Mouse (Mus musculus) liver, postnatal 0 days (tissue): ENCODE measurements around the gene Cnppd1. TPM values are rescaled to one million over a fixed set of nuclear protein-coding genes. Genes with fewer than 3 reads are reported as not detected.

Experiments used
- ATAC-seq: fragments of 200-750 bp; cut with Nextera tagmentation; 2 replicates; pipeline ENCODE4 v1.8.0; 2017; ENCODE audit warnings: mild to moderate bottlenecking, moderate library complexity
- DNase-seq: peaks from one replicate; pipeline ENCODE4 v3.0.0-alpha.2; 2016
- H3K27ac ChIP-seq: fragments of 300-500 bp; sonication (generic); 2 replicates; pipeline ENCODE4 v1.5.1; 2014; ENCODE audit warnings: antibody characterized with exemption, moderate library complexity, mild to moderate bottlenecking, low read depth
- H3K27me3 ChIP-seq: fragments of 300-500 bp; sonication (generic); 2 replicates; pipeline ENCODE4 v1.6.1; 2014; ENCODE audit warnings: low read length, control low read depth, mixed read lengths; ENCODE audit not compliant: insufficient read depth
- H3K36me3 ChIP-seq: fragments of 300-500 bp; sonication (generic); replicated peaks from 2 replicates; pipeline ENCODE4 v1.6.1; 2014; ENCODE audit warnings: mild to moderate bottlenecking, control low read depth, low read length, moderate library complexity, mixed read lengths; ENCODE audit not compliant: insufficient read depth
- H3K4me1 ChIP-seq: fragments of 300-500 bp; sonication (generic); 2 replicates; pipeline ENCODE4 v1.6.1; 2014; ENCODE audit warnings: antibody characterized with exemption, mild to moderate bottlenecking, control low read depth; ENCODE audit not compliant: insufficient read depth
- H3K4me2 ChIP-seq: fragments of 300-500 bp; sonication (generic); 2 replicates; pipeline ENCODE4 v1.6.1; 2014; ENCODE audit warnings: low read depth, mild to moderate bottlenecking, low read length, moderate library complexity, mixed read lengths
- H3K4me3 ChIP-seq: fragments of 300-500 bp; sonication (generic); 2 replicates; pipeline ENCODE4 v1.5.1; 2014; ENCODE audit warnings: low read depth, low read length
- H3K9ac ChIP-seq: fragments of 300-500 bp; sonication (generic); replicated peaks from 2 replicates; pipeline ENCODE4 v1.6.1; 2014; ENCODE audit warnings: mild to moderate bottlenecking, moderate library complexity
- H3K9me3 ChIP-seq: fragments of 300-500 bp; sonication (generic); 2 replicates; pipeline ENCODE4 v1.6.1; 2016; ENCODE audit warnings: mild to moderate bottlenecking, control low read depth, low read length, mixed read lengths
- CTCF ChIP-seq: sonication (generic); IDR thresholded peaks from 2 replicates; pipeline ENCODE4 v1.5.1; 2016; ENCODE audit warnings: antibody characterized with exemption, low read depth
- EP300 ChIP-seq: IDR thresholded peaks from 2 replicates; pipeline ENCODE4 v1.6.1; 2016; ENCODE audit warnings: antibody characterized with exemption, low read depth, mild to moderate bottlenecking
- WGBS: fragments of 180-500 bp; shearing (Covaris S2); extraction: QIAGEN DNeasy Blood & Tissue Kit; methylation state at CpG from one replicate; pipeline ENCODE4 v1.1.7; 2014; ENCODE audit not compliant: insufficient replicate concordance; 5-methylcytosine and 5-hydroxymethylcytosine counted together
- polyA plus RNA-seq: library from polyadenylated mRNA; unstranded; fragments of >200 nt; fragmentation: Nextera tagmentation; extraction: Ambion mirVana; gene quantifications from 2 replicates; pipeline ENCODE4 v1.2.1, GENCODE M21; 2015

Cnppd1 gene
- polyA plus RNA-seq, 1 experiment from 2014 or later = 43.8 TPM

DNA sequence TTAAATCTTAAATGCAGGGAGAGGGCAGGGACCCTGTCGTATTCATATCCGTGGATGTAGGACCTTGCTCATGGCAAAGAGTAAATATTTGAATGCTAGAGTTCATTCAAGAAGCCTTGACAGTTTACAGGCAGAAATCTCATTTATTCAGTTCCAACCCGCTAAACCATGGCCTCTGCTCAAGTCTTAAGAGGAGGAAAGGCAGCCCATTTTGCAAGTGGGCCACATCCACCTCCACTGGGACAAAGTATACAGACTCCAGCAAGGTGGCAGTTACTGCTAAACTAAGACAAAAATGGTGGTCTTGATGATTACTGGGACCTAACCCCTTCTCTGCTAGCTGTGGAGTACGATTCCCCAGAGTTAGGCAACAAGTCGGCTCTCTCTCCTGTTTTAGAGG, 17.1 kb downstream of the Cnppd1 start:
- H3K9me3 ChIP-seq = no peaks in the 10 kb centered on the region
- peak overlapping the region; percentile 60 for H3K9ac ChIP-seq
- TF ChIP-seq CTCF (no peak), EP300 (no peak)
- H3K27me3 ChIP-seq = no peaks in the 10 kb centered on the region
- DNase-seq (no peak), ATAC-seq (no peak)
- WGBS = 27% methylated on average over 5 of the region's 5 CpGs
- no peaks in the 10 kb centered on the region for H3K36me3 ChIP-seq
- peak overlapping the region; percentile 56 for H3K4me2 ChIP-seq
- H3K4me3 ChIP-seq = peak overlapping the region; percentile 52
- H3K27ac ChIP-seq = peak overlapping the region; percentile 92
- H3K4me1 ChIP-seq = peaks cover 17% of the 10 kb centered on the region

DNA sequence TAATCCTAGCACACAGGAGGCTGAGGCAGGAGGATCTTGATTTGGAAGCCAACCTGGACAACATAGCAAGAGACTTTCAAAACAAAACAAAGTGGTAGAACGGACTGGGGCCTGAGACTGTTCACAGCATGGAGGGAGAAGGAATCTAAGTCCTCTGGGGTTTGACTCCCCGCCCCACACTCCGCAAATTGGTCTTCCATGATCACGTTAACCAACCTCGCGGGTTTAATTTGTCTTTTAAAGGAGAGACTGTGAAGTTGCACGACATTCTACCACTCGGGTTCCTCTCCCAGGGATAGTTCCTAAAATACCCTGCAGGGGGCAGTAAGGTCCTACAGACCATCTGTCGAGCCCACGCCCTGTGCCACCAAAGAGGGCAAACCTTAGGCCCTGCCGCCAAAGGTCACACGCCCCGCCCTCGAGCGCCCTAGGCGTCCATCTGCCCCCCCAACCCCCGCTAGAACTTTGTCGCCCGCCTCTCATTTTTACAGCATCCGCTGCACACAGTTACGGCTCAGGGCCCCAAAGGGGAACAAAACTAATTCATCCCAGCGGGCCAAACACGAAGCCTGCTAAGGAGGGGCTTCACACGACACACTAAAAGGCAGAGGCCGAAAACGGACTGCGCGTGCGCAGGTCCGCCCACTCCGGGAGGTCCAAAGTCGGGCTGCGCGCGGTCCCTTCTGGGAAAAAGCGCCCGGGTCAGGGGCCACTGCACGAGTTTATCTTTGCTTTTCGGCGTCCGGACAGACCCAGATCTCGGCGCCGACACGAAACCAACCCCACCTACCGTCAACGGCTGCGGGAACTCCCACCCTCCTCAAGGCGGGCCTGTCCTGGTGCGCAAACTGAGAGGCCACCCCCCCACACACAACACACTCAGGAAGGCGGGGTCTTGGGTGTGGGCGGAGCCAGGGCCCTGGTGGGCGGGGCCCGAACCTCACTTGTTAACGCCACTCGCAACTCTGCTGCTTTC, 17.9 kb downstream of the Cnppd1 start, which contains the start of gene Nhej1:
Gene Nhej1, minus strand, starts transcription at position 855 of the 976 bp plus-strand sequence.
- DNase-seq = peak; percentile 98
- H3K27ac ChIP-seq = peak within 1 kb of the TSS; percentile 92
- TF ChIP-seq EP300 (peak; percentile 73), CTCF (peak; percentile 96)
- no peaks in the 10 kb centered on the region for H3K27me3 ChIP-seq
- no peaks in the 10 kb centered on the region for H3K9me3 ChIP-seq
- no peaks in the 10 kb centered on the region for H3K36me3 ChIP-seq
- H3K4me1 ChIP-seq = peaks cover 17% of the 10 kb centered on the region
- H3K4me3 ChIP-seq = peak within 1 kb of the TSS; percentile 52
- H3K9ac ChIP-seq = peak within 1 kb of the TSS; percentile 60
- ATAC-seq = peak; percentile 96
- H3K4me2 ChIP-seq = peak within 1 kb of the TSS; percentile 56
- 1% methylated on average over 56 of the region's 56 CpGs for WGBS

DNA sequence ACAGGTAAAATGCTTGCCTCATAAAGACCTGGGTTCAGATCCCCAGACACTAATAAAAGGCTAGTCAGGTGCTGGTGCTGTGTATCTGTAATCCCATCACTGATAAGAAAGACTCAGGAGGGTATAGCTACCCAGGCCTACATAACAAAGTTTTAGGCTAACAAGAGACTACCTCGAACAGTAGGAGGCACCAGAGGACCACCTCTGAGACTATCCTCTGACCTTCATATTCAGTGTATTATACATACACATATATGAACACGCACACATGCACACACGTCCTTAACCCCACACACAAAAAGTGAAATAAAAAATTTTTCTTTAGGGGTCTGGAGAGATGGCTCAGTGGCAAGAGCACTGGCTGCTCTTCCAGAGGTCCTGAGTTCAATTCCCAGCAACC, 20.3 kb downstream of the Cnppd1 start:
- Histone ChIP-seq H3K36me3 (no peaks in the 10 kb centered on the region), H3K9me3 (no peaks in the 10 kb centered on the region), H3K27me3 (no peaks in the 10 kb centered on the region), H3K4me1 (peaks cover 14% of the 10 kb centered on the region), H3K4me2 (no peak overlapping the region), H3K4me3 (no peak overlapping the region), H3K9ac (no peak overlapping the region), H3K27ac (no peak overlapping the region)
- TF ChIP-seq EP300 = no peak
- TF ChIP-seq CTCF = peak; percentile 64
- ATAC-seq = no peak
- 75% methylated on average over 3 of the region's 3 CpGs for WGBS
- no peak for DNase-seq

Other genes starting within 250 kb of the Cnppd1 start
- gene Cryba2, start 249.6 kb downstream of the Cnppd1 start, polyA plus RNA-seq = not detected in 2 replicates
- gene Cfap65, start 207.1 kb downstream of the Cnppd1 start, polyA plus RNA-seq = not detected in 2 replicates
- 1.1 TPM in 2 replicates for gene Ihh, start 191.0 kb downstream of the Cnppd1 start, polyA plus RNA-seq
- 3.0 and 3.5 TPM in 2 replicates for gene Nhej1, start 17.5 kb downstream of the Cnppd1 start, polyA plus RNA-seq
- gene Slc23a3, start 8.8 kb downstream of the Cnppd1 start, polyA plus RNA-seq = 2.3 and 2.8 TPM in 2 replicates
- gene Retreg2, start 67 bp upstream of the Cnppd1 start, polyA plus RNA-seq = 51.2 and 54.9 TPM in 2 replicates
- 32.7 and 34.7 TPM in 2 replicates for gene Zfand2b, start 25.9 kb upstream of the Cnppd1 start, polyA plus RNA-seq
- gene Abcb6, start 37.7 kb upstream of the Cnppd1 start, polyA plus RNA-seq = 38.1 and 41.5 TPM in 2 replicates
- 8.0 and 9.8 TPM in 2 replicates for gene Ankzf1, start 49.4 kb upstream of the Cnppd1 start, polyA plus RNA-seq
- 17.6 and 17.8 TPM in 2 replicates for gene Atg9a, start 49.5 kb upstream of the Cnppd1 start, polyA plus RNA-seq
- gene Glb1l, start 68.1 kb upstream of the Cnppd1 start, polyA plus RNA-seq = 2.7 and 3.5 TPM in 2 replicates
- gene Stk16, start 68.1 kb upstream of the Cnppd1 start, polyA plus RNA-seq = 88.3 and 101 TPM in 2 replicates
- 291 and 298 TPM in 2 replicates for gene Tuba4a, start 77.2 kb upstream of the Cnppd1 start, polyA plus RNA-seq
- gene A630095N17Rik, start 89.4 kb upstream of the Cnppd1 start, polyA plus RNA-seq = 0.18 TPM in 1 of 2 replicates, not detected in the other
- 29.0 and 31.0 TPM in 2 replicates for gene Dnajb2, start 93.7 kb upstream of the Cnppd1 start, polyA plus RNA-seq
- 0.02 and 0.09 TPM in 2 replicates for gene Ptprn, start 121.8 kb upstream of the Cnppd1 start, polyA plus RNA-seq
- not detected in 2 replicates for gene Resp18, start 135.7 kb upstream of the Cnppd1 start, polyA plus RNA-seq
- gene Dnpep, start 175.3 kb upstream of the Cnppd1 start, polyA plus RNA-seq = 50.5 and 52.8 TPM in 2 replicates
- 4.0 and 14.2 TPM in 2 replicates for gene Des, start 217.6 kb upstream of the Cnppd1 start, polyA plus RNA-seq
- 3.4 and 3.5 TPM in 2 replicates for gene Speg, start 232.6 kb upstream of the Cnppd1 start, polyA plus RNA-seq